Mouse (Mus musculus): ENCODE measurements around the gene Ly86. TPM values are rescaled to one million over a fixed set of nuclear protein-coding genes. Genes with fewer than 3 reads are reported as not detected.
A peak's percentile ranks its signal among the peaks of the same experiment; 100 is the strongest.

The Ly86 gene
- polyA plus RNA-seq, 1 experiment from 2014 or later: 14.1 TPM

GRCm38 (mm10) chr13:37434137-37434772 lies 89.2 kb downstream of the Ly86 start:
- Histone ChIP-seq H3K9me3 (no peaks in the 10 kb centered on the region), H3K27me3 (replicated peaks) (no peaks in the 10 kb centered on the region), H3K9ac (0 out of 2 replicates have a peak overlapping the region, but pooled peaks have one; percentile 11), H3K4me1 (no peaks in the 10 kb centered on the region; the same call in 1 of the 2 replicates), H3K4me3 (replicated peaks) (peak overlapping the region; percentile 44), H3K27ac (peak overlapping the region; percentile 73), H3K4me2 (peak overlapping the region; percentile 72), H3K36me3 (no peaks in the 10 kb centered on the region)
- under 1% methylated on average over 19 of the region's 19 CpGs for WGBS
- peak; percentile 50; the same call in 1 of the 2 replicates for ATAC-seq (ENCODE audit: insufficient read depth, low FRiP score, low read depth)

- 28% methylated on average over 9 of the region's 9 CpGs for WGBS
- Histone ChIP-seq H3K4me1 (peaks cover under 1% of the 10 kb centered on the region; the same call in 1 of the 2 replicates), H3K4me2 (peak overlapping the region; percentile 72), H3K9ac (0 out of 2 replicates have a peak overlapping the region, but pooled peaks have one; percentile 11), H3K27ac (peak overlapping the region; percentile 73; the same call in 1 of the 2 replicates), H3K27me3 (replicated peaks) (no peaks in the 10 kb centered on the region), H3K4me3 (replicated peaks) (peak overlapping the region; percentile 44), H3K9me3 (no peaks in the 10 kb centered on the region), H3K36me3 (no peaks in the 10 kb centered on the region)
- no peak for ATAC-seq (ENCODE audit: insufficient read depth, low FRiP score, low read depth)
Measured at GRCm38 (mm10) chr13:37434841-37435240, 89.8 kb downstream of the Ly86 start.

GRCm38 (mm10) chr13:37436267-37437013 lies 91.4 kb downstream of the Ly86 start:
- Histone ChIP-seq H3K27ac (no peak overlapping the region), H3K27me3 (replicated peaks) (no peaks in the 10 kb centered on the region), H3K9ac (no peak overlapping the region), H3K9me3 (no peaks in the 10 kb centered on the region), H3K36me3 (no peaks in the 10 kb centered on the region), H3K4me3 (replicated peaks) (no peak overlapping the region), H3K4me2 (no peak overlapping the region), H3K4me1 (peaks cover 9% of the 10 kb centered on the region; the same call in 1 of the 2 replicates)
- no peak for ATAC-seq (ENCODE audit: insufficient read depth, low FRiP score, low read depth)
- 30% methylated on average over 18 of the region's 18 CpGs for WGBS

GRCm38 (mm10) chr13:37438788-37439187 lies 93.8 kb downstream of the Ly86 start:
- H3K27ac ChIP-seq: no peak overlapping the region
- H3K9me3 ChIP-seq: no peaks in the 10 kb centered on the region
- WGBS: 83% methylated on average over 4 of the region's 4 CpGs
- H3K4me1 ChIP-seq: peaks cover 9% of the 10 kb centered on the region; the same call in 1 of the 2 replicates
- no peak overlapping the region for H3K4me2 ChIP-seq
- no peak overlapping the region for H3K9ac ChIP-seq
- no peaks in the 10 kb centered on the region for H3K27me3 ChIP-seq (replicated peaks)
- no peak overlapping the region for H3K4me3 ChIP-seq (replicated peaks)
- no peak for ATAC-seq (ENCODE audit: insufficient read depth, low FRiP score, low read depth)
- H3K36me3 ChIP-seq: no peaks in the 10 kb centered on the region

- peaks cover 9% of the 10 kb centered on the region; the same call in 1 of the 2 replicates for H3K4me1 ChIP-seq
- H3K9me3 ChIP-seq: no peaks in the 10 kb centered on the region
- no peak overlapping the region for H3K27ac ChIP-seq
- H3K4me2 ChIP-seq: no peak overlapping the region
- no peaks in the 10 kb centered on the region for H3K36me3 ChIP-seq
- H3K27me3 ChIP-seq (replicated peaks): no peaks in the 10 kb centered on the region
- H3K4me3 ChIP-seq (replicated peaks): no peak overlapping the region
- H3K9ac ChIP-seq: no peak overlapping the region
- WGBS: 60% methylated on average over 7 of the region's 7 CpGs
- no peak for ATAC-seq (ENCODE audit: insufficient read depth, low FRiP score, low read depth)
Measured at GRCm38 (mm10) chr13:37439477-37439876, 94.5 kb downstream of the Ly86 start.

- Histone ChIP-seq H3K4me2 (no peak overlapping the region), H3K4me3 (replicated peaks) (no peak overlapping the region), H3K36me3 (no peaks in the 10 kb centered on the region), H3K4me1 (0 out of 2 replicates have a peak, but pooled peaks cover 9% of the 10 kb centered on the region), H3K9ac (no peak overlapping the region), H3K27me3 (replicated peaks) (no peaks in the 10 kb centered on the region), H3K9me3 (no peaks in the 10 kb centered on the region), H3K27ac (no peak overlapping the region)
- 81% methylated on average over 8 of the region's 8 CpGs for WGBS
- ATAC-seq (ENCODE audit: insufficient read depth, low FRiP score, low read depth): no peak
Measured at GRCm38 (mm10) chr13:37439941-37440340, 94.9 kb downstream of the Ly86 start.

- H3K4me3 ChIP-seq (replicated peaks): no peak overlapping the region
- no peaks in the 10 kb centered on the region for H3K36me3 ChIP-seq
- H3K4me2 ChIP-seq: no peak overlapping the region
- H3K4me1 ChIP-seq: 0 out of 2 replicates have a peak, but pooled peaks cover 9% of the 10 kb centered on the region
- no peak overlapping the region for H3K9ac ChIP-seq
- WGBS: 41% methylated on average over 11 of the region's 11 CpGs
- ATAC-seq (ENCODE audit: insufficient read depth, low FRiP score, low read depth): no peak; the same call in 1 of the 2 replicates
- no peaks in the 10 kb centered on the region for H3K27me3 ChIP-seq (replicated peaks)
- no peaks in the 10 kb centered on the region for H3K9me3 ChIP-seq
- H3K27ac ChIP-seq: no peak overlapping the region
Measured at GRCm38 (mm10) chr13:37440593-37441307, 95.7 kb downstream of the Ly86 start.

GRCm38 (mm10) chr13:37442058-37442457 lies 97.0 kb downstream of the Ly86 start:
- H3K4me3 ChIP-seq (replicated peaks): no peak overlapping the region
- 27% methylated on average over 4 of the region's 4 CpGs for WGBS
- H3K9me3 ChIP-seq: no peaks in the 10 kb centered on the region
- ATAC-seq (ENCODE audit: insufficient read depth, low FRiP score, low read depth): no peak
- no peak overlapping the region for H3K9ac ChIP-seq
- H3K36me3 ChIP-seq: no peaks in the 10 kb centered on the region
- 0 out of 2 replicates have a peak, but pooled peaks cover 9% of the 10 kb centered on the region for H3K4me1 ChIP-seq
- H3K27ac ChIP-seq: no peak overlapping the region
- no peaks in the 10 kb centered on the region for H3K27me3 ChIP-seq (replicated peaks)
- no peak overlapping the region for H3K4me2 ChIP-seq

- no peak overlapping the region for H3K27ac ChIP-seq
- no peaks in the 10 kb centered on the region for H3K9me3 ChIP-seq
Measured at GRCm38 (mm10) chr13:37442531-37442930, 97.5 kb downstream of the Ly86 start.

GRCm38 (mm10) chr13:37446699-37447258 lies 101.8 kb downstream of the Ly86 start:
- Histone ChIP-seq H3K4me1 (no peaks in the 10 kb centered on the region), H3K27me3 (replicated peaks) (no peaks in the 10 kb centered on the region), H3K9me3 (no peaks in the 10 kb centered on the region), H3K4me2 (no peak overlapping the region), H3K4me3 (replicated peaks) (no peak overlapping the region), H3K36me3 (no peaks in the 10 kb centered on the region), H3K9ac (no peak overlapping the region), H3K27ac (no peak overlapping the region)
- no peak for ATAC-seq (ENCODE audit: insufficient read depth, low FRiP score, low read depth)
- WGBS: 75% methylated on average over 16 of the region's 16 CpGs

More at GRCm38 (mm10) chr13:37442531-37442930, 97.5 kb downstream of the Ly86 start:
- ATAC-seq (ENCODE audit: insufficient read depth, low FRiP score, low read depth): no peak
- Histone ChIP-seq H3K36me3 (no peaks in the 10 kb centered on the region), H3K4me1 (0 out of 2 replicates have a peak, but pooled peaks cover 9% of the 10 kb centered on the region), H3K4me3 (replicated peaks) (no peak overlapping the region), H3K9ac (no peak overlapping the region), H3K4me2 (no peak overlapping the region), H3K27me3 (replicated peaks) (no peaks in the 10 kb centered on the region)
- WGBS: 39% methylated on average over 7 of the region's 7 CpGs

GRCm38 (mm10) chr13:37451021-37451420 lies 106.0 kb downstream of the Ly86 start:
- Histone ChIP-seq H3K9ac (no peak overlapping the region), H3K9me3 (no peaks in the 10 kb centered on the region), H3K4me2 (no peak overlapping the region), H3K4me1 (peaks cover 33% of the 10 kb centered on the region), H3K27me3 (replicated peaks) (no peaks in the 10 kb centered on the region), H3K27ac (peak overlapping the region; percentile 89; the same call in 1 of the 2 replicates), H3K36me3 (no peaks in the 10 kb centered on the region), H3K4me3 (replicated peaks) (no peak overlapping the region)
- ATAC-seq (ENCODE audit: insufficient read depth, low FRiP score, low read depth): no peak
- WGBS: 87% methylated on average over 5 of the region's 5 CpGs

Measured in stomach, embryonic 15.5 days (tissue).